29 mouse cellular contexts compared by ENCODE assay signal in the genomic region with DNA sequence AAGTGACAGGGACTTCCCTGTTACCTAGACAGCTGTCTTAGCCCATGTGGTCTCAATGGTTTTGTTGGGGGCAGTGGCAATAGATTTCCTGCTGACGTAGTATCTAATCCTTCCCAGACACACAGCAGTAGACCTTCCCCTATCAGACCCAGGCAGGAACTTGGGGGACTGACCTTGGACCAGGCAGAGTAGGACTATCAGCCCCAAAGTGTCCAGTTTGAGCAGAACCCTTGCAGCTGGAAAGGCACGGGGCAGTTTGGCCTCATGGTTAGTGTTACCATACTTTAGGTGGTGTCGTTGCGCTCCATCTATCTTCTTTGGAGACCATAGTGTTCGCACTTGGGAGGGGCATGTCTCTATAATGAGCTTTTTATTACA. TPM values are rescaled to one million over a fixed set of nuclear protein-coding genes. Genes with fewer than 3 reads are reported as not detected.
DNase-seq lines count a peak whose midpoint lies in the region; ATAC-seq and TF ChIP-seq lines count a peak whose summit lies in the region.
"Had no signal": no experiment of that assay in that cellular context is flagged by ENCODE, and none has a peak within 500 bp of the region (broad histone marks: within the 10 kb centered on the region; RNA-seq: fewer than 3 reads in every experiment).

No protein-coding gene starts in this region.

- DNase-seq in ES-CJ7 (ENCODE audit: low read depth, low spot score): peak; percentile 50
- DNase-seq in layer of hippocampus, postnatal 25 days (ENCODE audit: extremely low spot score in 1 of 2, low spot score in 1 of 2): no peak
- DNase-seq in midbrain, embryonic 14.5 days: no peak
- no peak for DNase-seq in layer of hippocampus, adult 2 months (ENCODE audit: low spot score in 2 of 2)
- DNase-seq: adrenal gland, adult 8-10 months; adrenal gland, postnatal 14 days; adrenal gland, postnatal 36 days; B cell, adult 2 months; cerebellum, adult 11-12 months; cerebellum, adult 2 months; cerebellum, adult 9-10 months; cerebellum, postnatal 10 days; cerebellum, postnatal 25 days; embryo, embryonic 11 days had no signal

- no peak for ATAC-seq in megakaryocyte, adult 5-6 weeks (ENCODE audit: poor library complexity, severe bottlenecking)
- peak; percentile 28; the same call in 1 of the 2 replicates for ATAC-seq in common myeloid progenitor, adult 5-6 weeks (replicated peaks; ENCODE audit: low read depth, poor library complexity, severe bottlenecking)
- ATAC-seq in midbrain, embryonic 14.5 days (ENCODE audit: low FRiP score, low TSS enrichment): no peak
- ATAC-seq: activated CD4-positive, CD25-positive, alpha-beta regulatory T cell, adult 4 months; CD4-positive, CD25-positive, alpha-beta regulatory T cell, adult 4 months; forebrain, embryonic 14.5 days; forebrain, embryonic 16.5 days; Patski had no signal

- peaks cover 50% of the 10 kb centered on the region for H3K4me1 ChIP-seq in megakaryocyte, embryonic 14.5 days
- H3K4me1 ChIP-seq in midbrain, embryonic 14.5 days (ENCODE audit: control insufficient read depth, insufficient read depth, low read length): no peaks in the 10 kb centered on the region
- H3K4me1 ChIP-seq: embryonic facial prominence, embryonic 13.5 days; embryonic facial prominence, embryonic 15.5 days had no signal

- peaks cover 34% of the 10 kb centered on the region for H3K27me3 ChIP-seq in megakaryocyte, embryonic 14.5 days (replicated peaks)
- no peaks in the 10 kb centered on the region for H3K27me3 ChIP-seq in midbrain, embryonic 14.5 days (ENCODE audit: control insufficient read depth, insufficient read depth, low read length)
- H3K27me3 ChIP-seq: CH12.LX; embryonic facial prominence, embryonic 13.5 days; embryonic facial prominence, embryonic 15.5 days; forebrain, embryonic 12.5 days; Patski had no signal

- WGBS in midbrain, embryonic 14.5 days: 84% methylated on average over 5 of the region's 5 CpGs

- H3K9me3 ChIP-seq in megakaryocyte, embryonic 14.5 days: no peaks in the 10 kb centered on the region
- no peaks in the 10 kb centered on the region for H3K9me3 ChIP-seq in midbrain, embryonic 14.5 days (ENCODE audit: control insufficient read depth, low read length)
- H3K9me3 ChIP-seq: embryonic facial prominence, embryonic 13.5 days; embryonic facial prominence, embryonic 15.5 days; forebrain, embryonic 10.5 days; forebrain, embryonic 12.5 days; G1E had no signal

- no peak overlapping the region for H3K9ac ChIP-seq in midbrain, embryonic 14.5 days (replicated peaks; ENCODE audit: low read length)
- H3K9ac ChIP-seq: embryonic facial prominence, embryonic 13.5 days; embryonic facial prominence, embryonic 15.5 days; forebrain, embryonic 12.5 days had no signal

- H3K36me3 ChIP-seq in megakaryocyte, embryonic 14.5 days (replicated peaks; ENCODE audit: low read length): no peaks in the 10 kb centered on the region
- H3K36me3 ChIP-seq in midbrain, embryonic 14.5 days (ENCODE audit: control insufficient read depth, insufficient read depth, low read length): no peaks in the 10 kb centered on the region
- H3K36me3 ChIP-seq: embryonic facial prominence, embryonic 13.5 days; embryonic facial prominence, embryonic 15.5 days; forebrain, embryonic 10.5 days; forebrain, embryonic 12.5 days; G1E had no signal

- H3K27ac ChIP-seq in midbrain, embryonic 14.5 days (replicated peaks; ENCODE audit: low read depth, low read length): no peak overlapping the region
- H3K27ac ChIP-seq in layer of hippocampus, adult 2 months: no peak overlapping the region
- H3K27ac ChIP-seq: embryonic facial prominence, embryonic 13.5 days; embryonic facial prominence, embryonic 15.5 days; forebrain, embryonic 10.5 days; forebrain, embryonic 12.5 days had no signal

- no peak for TF ChIP-seq CTCF in layer of hippocampus, adult 2 months (conservative IDR thresholded peaks at IDR 0.05)

- H3K4me3 ChIP-seq in megakaryocyte, embryonic 14.5 days (replicated peaks): peak overlapping the region; percentile 56
- no peak overlapping the region for H3K4me3 ChIP-seq in midbrain, embryonic 14.5 days (replicated peaks; ENCODE audit: low read depth, low read length)
- H3K4me3 ChIP-seq in layer of hippocampus, adult 2 months: no peak overlapping the region
- H3K4me3 ChIP-seq: embryonic facial prominence, embryonic 13.5 days; embryonic facial prominence, embryonic 15.5 days; erythroblast, embryonic 14.5 days; forebrain, embryonic 10.5 days; forebrain, embryonic 12.5 days had no signal

- H3K4me2 ChIP-seq in midbrain, embryonic 14.5 days (ENCODE audit: low read length): no peak overlapping the region
- H3K4me2 ChIP-seq: embryonic facial prominence, embryonic 13.5 days; embryonic facial prominence, embryonic 15.5 days; forebrain, embryonic 12.5 days had no signal

RNA-seq across cellular contexts. Expression of gene Slc41a2, which starts 8.7 kb away (rescaled TPM):
- polyA plus RNA-seq in megakaryocyte, embryonic 14.5 days (2012; ENCODE audit: insufficient read depth, low replicate concordance): 0.02 and 0.35 TPM in 2 replicates
- total RNA-seq in megakaryocyte, adult 5-6 weeks (2015): 0.52 and 0.76 TPM in 2 replicates
- 0.73 and 1.0 TPM in 2 replicates for total RNA-seq in megakaryocyte, adult 5-6 weeks (2017)
- total RNA-seq in common myeloid progenitor, adult 5-6 weeks (2017): not detected in 2 replicates
- 10 to 100 TPM; 21.5 to 23.0 TPM for total RNA-seq in layer of hippocampus, postnatal 25 days (2021)
- 8.6 and 9.9 TPM in 2 replicates for polyA plus RNA-seq in midbrain, embryonic 14.5 days (2014; fragmentation: Nextera tagmentation; extraction: Ambion mirVana)
- 10 to 100 TPM; 21.6 to 23.2 TPM for total RNA-seq in layer of hippocampus, adult 2 months (2021)
- polyA plus RNA-seq: erythroblast, embryonic 14.5 days; G1E had no signal

RNA-seq across cellular contexts. Expression of gene D10Wsu102e, which starts 13.7 kb away (rescaled TPM):
- 0.09 and 0.10 TPM in 2 replicates for polyA plus RNA-seq in megakaryocyte, embryonic 14.5 days (2012; ENCODE audit: insufficient read depth, low replicate concordance)
- total RNA-seq in megakaryocyte, adult 5-6 weeks (2015): 0.40 and 0.46 TPM in 2 replicates
- 0.44 and 0.57 TPM in 2 replicates for total RNA-seq in megakaryocyte, adult 5-6 weeks (2017)
- total RNA-seq in common myeloid progenitor, adult 5-6 weeks (2017): 1.3 and 1.4 TPM in 2 replicates
- 1 to 10 TPM; 2.3 to 3.5 TPM for total RNA-seq in layer of hippocampus, postnatal 25 days (2021)
- polyA plus RNA-seq in midbrain, embryonic 14.5 days (2014; fragmentation: Nextera tagmentation; extraction: Ambion mirVana): 1.0 and 1.1 TPM in 2 replicates
- total RNA-seq in layer of hippocampus, adult 2 months (2021): 1 to 10 TPM; 3.1 to 3.9 TPM

Comparison
In these comparisons a context has a peak if more than half of its experiments do, and no peak if none do; other contexts are left out.
1. RNA of gene Slc41a2, which starts 8.7 kb away (total RNA-seq): 21.6 to 23.2 TPM in layer of hippocampus, adult 2 months and 21.5 to 23.0 TPM in layer of hippocampus, postnatal 25 days; 0.52 to 1.0 TPM in megakaryocyte, adult 5-6 weeks and not detected in common myeloid progenitor, adult 5-6 weeks; every median in the first group is over 10 times any median in the second.